Mouse (Mus musculus) adrenal gland, adult 2 months (tissue): ENCODE results near the gene Trmt10a. TPM values are rescaled to one million over a fixed set of nuclear protein-coding genes. Genes with fewer than 3 reads are reported as not detected.

Experiments used
- DNase-seq: peaks from one replicate; pipeline ENCODE4 v3.0.0; 2021
- long read RNA-seq: library from polyadenylated mRNA; stranded (forward); transcript quantifications from one replicate; pipeline ENCODE4 v2.0.0, GENCODE M21; 2021
- polyA plus RNA-seq: library from polyadenylated mRNA; depleted of rRNA; stranded (reverse); fragments of >200 nt; gene quantifications from 2 replicates; pipeline ENCODE4 v1.2.3, GENCODE M21; 2012; rRNA removed
- total RNA-seq, 2 experiments: library from RNA; stranded (reverse); gene quantifications; 2 replicates each; pipeline ENCODE4 v1.2.3; 2021

Gene Trmt10a
- total RNA-seq (10 to 100 TPM in 1 of 2 experiments, 1 to 10 TPM in 1; 9.8 to 11.0 TPM), polyA plus RNA-seq (0.69 and 1.4 TPM in 2 replicates)
- long read RNA-seq, full-length matches to known transcripts, result 1 of 5 reads
- long read RNA-seq, partial matches to known transcripts, result 0 of 5 reads
- long read RNA-seq, other reads (novel, unspliced or antisense), result 4 of 5 reads

DNA sequence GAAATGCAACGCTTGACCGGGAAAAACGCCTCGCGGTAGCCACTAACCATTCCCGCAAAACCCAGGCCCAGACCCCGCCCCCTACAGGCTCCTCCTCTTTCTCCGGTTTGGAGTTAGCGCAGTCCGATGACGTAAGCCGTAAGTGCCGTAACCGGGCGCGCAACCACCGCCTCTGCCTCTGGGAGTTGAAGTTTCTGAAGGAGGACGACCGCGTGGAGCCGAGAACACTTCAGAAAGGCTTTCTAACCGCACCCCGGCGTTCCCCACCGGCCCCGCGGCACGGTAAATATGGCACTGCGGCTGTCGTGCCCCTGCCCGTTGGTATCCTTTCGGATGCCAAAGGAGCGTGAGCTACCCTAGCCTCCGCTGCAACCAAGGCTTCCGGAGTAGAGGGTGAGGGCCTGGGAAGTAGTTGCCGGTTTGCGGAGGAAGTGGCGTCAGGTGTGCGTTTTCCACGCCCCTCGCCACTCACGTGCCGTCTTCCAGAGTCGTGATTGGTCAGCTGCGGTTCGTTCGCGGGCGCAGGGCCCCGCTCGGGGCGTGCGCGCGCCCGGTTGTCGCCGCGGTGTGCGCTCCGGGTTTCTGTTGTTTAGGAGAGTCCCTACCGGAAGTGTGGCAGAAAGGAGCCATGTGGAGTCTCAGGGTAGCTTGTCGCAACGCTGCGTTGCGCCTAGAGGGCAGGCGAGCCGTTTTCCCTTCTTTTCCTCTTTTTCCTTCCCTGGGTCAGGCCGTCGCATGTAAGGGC, at the start of gene Trmt10a:
Gene Trmt10a (plus strand): TSS at position 134 of the 745 bp plus-strand sequence.
- peak; percentile 98 for DNase-seq

- peak; percentile 40 for DNase-seq
Measured at GRCm38 (mm10) chr3:138095301-138095700, 47.9 kb upstream of the Trmt10a start.

DNA sequence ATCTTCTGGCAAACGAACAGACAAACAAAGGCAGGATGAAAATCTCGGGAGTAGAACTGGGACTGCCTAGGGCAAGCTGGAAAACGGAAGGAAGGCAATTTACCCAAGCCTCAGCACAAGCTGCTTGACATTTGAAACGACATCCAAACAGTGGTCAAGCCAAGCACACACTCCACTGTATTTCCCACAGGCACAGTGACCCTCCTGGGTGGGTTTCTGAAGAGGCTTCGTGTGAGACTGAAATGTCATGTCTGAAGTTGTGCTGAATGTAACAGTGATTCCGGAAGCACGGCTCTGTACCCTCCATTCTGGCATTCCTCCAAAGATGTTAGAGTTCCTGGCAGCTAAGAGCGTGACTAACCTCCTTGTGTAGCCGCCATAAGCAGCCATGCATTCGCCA, 47.5 kb upstream of the Trmt10a start:
- peak; percentile 27 for DNase-seq

- peak; percentile 71 for DNase-seq
Measured at GRCm38 (mm10) chr3:138096263-138097028, 46.8 kb upstream of the Trmt10a start.

DNA sequence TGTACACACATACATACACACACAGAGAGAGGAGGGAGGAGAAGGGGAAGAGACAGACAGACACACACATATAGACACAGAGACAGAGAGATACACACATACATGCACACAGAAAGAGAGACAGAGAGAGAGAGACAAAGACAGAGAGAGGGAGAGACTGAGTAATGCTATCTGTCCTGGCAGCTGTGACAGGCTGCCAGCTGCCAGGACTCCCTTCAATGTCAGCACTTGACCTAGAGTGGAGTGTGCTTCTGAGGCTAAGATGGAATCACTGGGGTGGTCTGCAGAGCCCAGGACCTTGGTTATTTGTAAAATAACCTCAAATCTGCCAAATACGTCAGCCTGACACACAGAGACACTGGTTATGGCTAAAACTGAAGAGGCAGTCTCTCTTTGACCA, 45.5 kb upstream of the Trmt10a start:
- peak; percentile 57 for DNase-seq

DNA sequence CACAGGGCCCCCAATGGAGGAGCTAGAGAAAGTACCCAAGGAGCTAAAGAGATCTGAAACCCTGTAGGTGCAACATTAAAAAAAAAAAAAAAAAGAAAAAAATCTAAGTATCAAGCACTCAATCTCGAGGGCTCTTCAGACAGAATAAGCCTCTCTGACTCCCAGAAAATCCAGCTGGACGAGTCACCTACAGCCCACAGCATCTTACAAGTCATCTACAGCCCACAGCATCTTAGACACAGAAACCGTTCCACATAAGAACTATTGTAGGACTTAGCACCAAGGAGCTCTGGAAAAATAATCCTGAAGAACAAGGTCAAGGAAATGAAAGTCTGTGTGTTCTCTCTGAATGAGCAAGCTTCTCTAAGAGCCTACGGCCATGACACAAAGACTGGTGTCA, 41.3 kb upstream of the Trmt10a start:
- no peak for DNase-seq

DNA sequence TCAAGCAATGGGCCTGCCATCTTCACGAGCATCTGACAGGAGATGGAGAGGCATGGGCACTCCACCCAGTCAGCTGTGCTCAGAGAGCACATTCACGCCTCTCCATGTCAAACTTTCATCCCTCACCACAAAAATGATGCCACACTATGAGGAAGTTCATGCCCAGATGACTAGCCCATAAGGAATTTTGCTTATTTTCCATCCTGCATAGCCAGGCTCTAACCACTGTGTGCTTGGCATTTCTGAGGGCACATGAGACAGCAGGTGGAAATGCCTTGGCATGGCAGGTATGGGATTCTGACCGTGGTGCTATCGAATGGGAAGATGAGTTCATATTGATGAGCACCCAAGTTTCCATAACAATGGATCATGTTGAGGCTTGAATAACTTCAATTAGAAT, 39.6 kb upstream of the Trmt10a start:
- no peak for DNase-seq

GRCm38 (mm10) chr3:138105056-138105455, 38.2 kb upstream of the Trmt10a start:
- DNase-seq, result peak; percentile 51

GRCm38 (mm10) chr3:138106887-138107286, 36.4 kb upstream of the Trmt10a start:
- no peak for DNase-seq

DNA sequence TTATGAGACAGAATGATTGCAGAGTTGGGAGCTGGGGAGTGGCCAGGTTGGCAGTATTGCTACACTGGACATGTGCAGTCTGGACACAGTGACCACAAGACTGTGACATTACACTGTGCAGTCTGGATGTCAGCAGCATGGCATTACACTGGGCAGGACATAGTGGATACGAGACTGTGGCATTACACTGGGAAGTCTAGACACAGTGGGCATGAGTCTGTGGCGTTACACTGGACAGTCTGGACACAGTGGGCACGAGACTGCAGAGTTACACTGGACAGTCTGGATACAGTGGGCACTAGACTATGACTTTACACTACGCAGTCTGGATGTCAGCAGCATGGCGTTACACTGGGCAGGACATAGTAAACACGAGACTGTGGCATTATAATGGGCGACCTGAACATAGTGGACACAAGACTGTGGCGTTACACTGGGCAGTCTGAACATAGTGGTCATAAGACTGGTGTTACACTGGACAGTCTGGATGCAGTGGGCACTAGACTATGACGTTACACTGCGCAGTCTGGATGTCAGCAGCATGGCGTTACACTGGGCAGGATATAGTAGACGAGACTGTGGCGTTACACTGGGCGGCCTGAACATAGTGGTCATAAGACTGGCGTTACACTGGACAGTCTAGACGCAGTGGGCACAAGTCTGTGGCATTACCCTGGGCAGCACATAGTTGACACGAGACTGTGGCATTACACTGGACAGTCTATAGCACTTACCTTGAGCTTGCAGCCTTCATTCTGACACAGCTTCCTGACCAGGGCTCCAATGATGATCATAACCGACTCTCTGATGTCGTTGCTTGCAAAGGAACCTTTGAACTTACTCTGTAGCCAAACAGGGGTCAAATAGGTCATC, 32.1 kb upstream of the Trmt10a start:
- DNase-seq, result no peak

DNA sequence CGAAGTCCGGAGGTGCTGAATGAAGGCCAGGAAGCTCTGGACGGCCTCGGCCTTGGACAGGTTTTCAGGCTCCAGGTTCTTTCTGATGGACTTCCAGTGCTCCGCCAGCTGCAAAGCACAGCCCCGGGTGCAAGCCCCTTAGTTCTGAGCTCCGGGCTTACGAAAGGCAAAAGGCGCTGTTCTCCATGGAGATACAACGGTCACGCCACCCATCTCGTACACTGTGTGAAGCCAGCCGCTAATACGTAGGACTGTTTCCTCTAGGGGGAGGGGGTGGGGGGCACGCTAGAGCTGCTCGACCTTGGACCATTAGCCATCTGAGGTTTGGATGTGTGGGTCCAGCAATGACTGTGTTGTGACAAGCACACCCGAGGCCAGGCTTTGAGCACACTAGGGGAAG, 29.1 kb upstream of the Trmt10a start:
- DNase-seq, result peak; percentile 41

GRCm38 (mm10) chr3:138116871-138117270, 26.4 kb upstream of the Trmt10a start:
- DNase-seq, result no peak

- no peak for DNase-seq
Measured at GRCm38 (mm10) chr3:138118392-138118791, 24.9 kb upstream of the Trmt10a start.

DNA sequence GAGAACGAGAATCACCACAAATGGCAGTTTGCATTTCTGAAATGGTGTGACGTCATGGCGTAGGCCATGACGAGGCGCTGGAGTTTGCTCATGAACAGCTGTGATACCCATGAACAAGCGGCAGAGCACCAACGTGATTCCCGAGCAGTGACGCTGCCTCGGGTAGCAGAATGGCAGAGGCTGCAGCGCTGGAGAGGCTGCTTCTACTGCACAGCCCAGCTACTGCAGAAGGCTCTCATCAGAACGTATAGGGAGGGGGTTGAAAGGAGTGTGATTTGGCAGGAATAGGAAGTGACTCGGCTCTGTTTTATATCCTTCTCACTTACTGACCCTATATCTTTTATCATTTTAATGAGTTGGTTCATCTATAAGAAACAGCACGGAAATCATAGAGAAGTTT, 24.4 kb upstream of the Trmt10a start:
- no peak for DNase-seq

GRCm38 (mm10) chr3:138119444-138120105, 23.7 kb upstream of the Trmt10a start:
- no peak for DNase-seq

- no peak for DNase-seq
Measured at GRCm38 (mm10) chr3:138121461-138121860, 21.8 kb upstream of the Trmt10a start.

- DNase-seq, result no peak
Measured at GRCm38 (mm10) chr3:138123842-138124241, 19.4 kb upstream of the Trmt10a start.

GRCm38 (mm10) chr3:138129110-138129509, 14.1 kb upstream of the Trmt10a start:
- DNase-seq, result no peak

DNA sequence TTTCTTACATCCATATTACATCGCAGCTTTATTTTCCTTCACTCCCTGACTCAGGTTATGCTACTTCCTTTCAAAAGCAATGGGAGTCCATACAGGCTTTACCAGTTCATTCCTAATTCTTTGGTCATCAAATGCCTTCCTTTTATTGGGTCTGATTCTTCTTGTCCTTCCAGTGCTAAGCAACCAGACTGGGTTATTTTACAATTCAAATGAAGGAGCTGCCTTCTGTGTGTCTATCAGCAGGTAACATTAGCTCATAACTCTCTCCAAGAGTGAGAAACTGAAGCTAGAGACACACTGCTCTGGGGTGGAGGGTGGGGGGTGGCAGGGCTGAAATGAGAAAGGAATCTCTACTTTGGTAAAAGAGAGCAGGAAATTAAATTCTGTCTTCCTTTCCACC, 12.6 kb upstream of the Trmt10a start:
- DNase-seq, result no peak

DNA sequence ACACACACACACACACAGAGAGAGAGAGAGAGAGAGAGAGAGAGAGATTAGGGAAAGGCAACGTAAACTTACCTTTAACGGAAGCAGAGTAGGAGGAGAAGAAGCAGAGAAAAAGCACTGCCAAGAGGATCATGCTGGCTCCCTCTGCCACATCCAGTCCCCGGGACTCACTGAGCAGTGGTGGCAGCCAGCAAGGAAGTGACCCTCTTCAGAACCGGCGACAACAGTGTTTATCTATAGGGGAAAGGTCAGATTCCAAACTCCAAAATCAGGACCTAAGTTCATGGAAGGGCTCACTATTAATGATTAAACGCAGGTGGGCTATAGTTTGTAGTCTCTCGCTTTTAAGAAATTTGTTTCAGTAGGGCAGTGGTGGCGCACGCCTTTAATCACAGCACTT, 12.1 kb upstream of the Trmt10a start:
- no peak for DNase-seq

DNA sequence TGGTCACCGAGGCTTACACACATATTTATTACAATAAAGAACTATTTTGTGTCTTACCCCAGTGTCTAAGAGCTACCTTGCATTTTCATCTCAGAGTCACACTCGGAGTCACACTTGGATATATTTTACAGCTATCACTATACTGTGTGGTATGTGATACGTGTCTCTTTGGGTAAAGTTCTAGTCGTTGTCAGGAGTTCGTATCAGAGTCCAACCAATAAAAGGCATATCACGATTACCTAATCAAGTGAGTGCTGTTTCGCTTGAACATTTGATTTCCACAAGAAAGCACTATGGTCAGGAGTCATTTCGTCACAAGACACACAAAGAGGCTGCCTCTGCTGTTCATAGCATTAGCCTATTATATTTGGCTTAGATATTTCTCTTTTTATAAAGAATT, 9.8 kb upstream of the Trmt10a start:
- DNase-seq, result no peak

DNA sequence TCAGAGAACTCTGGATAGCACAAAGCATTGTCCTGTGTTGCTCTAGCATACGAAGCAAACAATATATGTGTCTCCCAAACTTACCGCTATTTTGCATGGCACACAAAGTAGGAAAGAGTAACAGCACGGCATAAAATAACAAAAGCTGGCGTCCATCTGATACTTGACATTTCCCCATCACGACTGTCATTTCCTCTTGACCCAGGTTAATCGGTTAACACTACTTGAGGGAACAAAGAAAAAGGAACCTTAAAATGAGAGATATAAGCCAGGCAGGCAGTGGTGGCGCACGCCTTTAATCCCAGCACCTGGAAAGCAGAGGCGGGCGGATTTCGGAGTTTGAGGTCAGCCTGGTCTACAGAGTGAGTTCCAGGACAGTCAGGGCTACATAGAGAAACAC, 9.3 kb upstream of the Trmt10a start:
- DNase-seq, result no peak
